Mouse (Mus musculus) limb, embryonic 11.5 days (tissue): Measurements from ENCODE around the gene Col23a1. TPM values are rescaled to one million over a fixed set of nuclear protein-coding genes. Genes with fewer than 3 reads are reported as not detected.

Experiments used
- ATAC-seq: fragments of 200-750 bp; cut with Nextera tagmentation; 2 replicates; pipeline ENCODE4 v1.8.0; 2017; ENCODE audit warnings: low read depth; ENCODE audit not compliant: insufficient number of reproducible peaks, low FRiP score, low TSS enrichment
- DNase-seq: peaks from one replicate; pipeline ENCODE4 v3.0.0-alpha.2; 2015; ENCODE audit warnings: low spot score
- H3K27ac ChIP-seq: fragments of 300-500 bp; sonication (generic); replicated peaks from 2 replicates; pipeline ENCODE4 v1.5.1; 2014; ENCODE audit warnings: low read depth, mild to moderate bottlenecking, low read length
- H3K27me3 ChIP-seq: fragments of 300-500 bp; sonication (generic); 2 replicates; pipeline ENCODE4 v1.6.1; 2014; ENCODE audit warnings: mild to moderate bottlenecking, low read length, mixed read lengths; ENCODE audit not compliant: control insufficient read depth, insufficient read depth
- H3K36me3 ChIP-seq: fragments of 300-500 bp; sonication (generic); 2 replicates; pipeline ENCODE4 v1.6.1; 2014; ENCODE audit warnings: mild to moderate bottlenecking, low read length, moderate library complexity, mixed read lengths; ENCODE audit not compliant: control insufficient read depth, insufficient read depth
- H3K4me1 ChIP-seq: fragments of 300-500 bp; sonication (generic); 2 replicates; pipeline ENCODE4 v1.6.1; 2014; ENCODE audit warnings: low read length, mixed read lengths; ENCODE audit not compliant: control insufficient read depth, insufficient read depth
- H3K4me2 ChIP-seq: fragments of 300-500 bp; sonication (generic); 2 replicates; pipeline ENCODE4 v1.6.1; 2014; ENCODE audit warnings: low read depth, mild to moderate bottlenecking, moderate library complexity; ENCODE audit not compliant: severe bottlenecking
- H3K4me3 ChIP-seq: fragments of 300-500 bp; sonication (generic); 2 replicates; pipeline ENCODE4 v1.5.1; 2014; ENCODE audit warnings: low read depth, low read length
- H3K9ac ChIP-seq: fragments of 300-500 bp; sonication (generic); 2 replicates; pipeline ENCODE4 v1.6.1; 2014; ENCODE audit warnings: mild to moderate bottlenecking, low read length
- H3K9me3 ChIP-seq: fragments of 300-500 bp; sonication (generic); 2 replicates; pipeline ENCODE4 v1.6.1; 2016; ENCODE audit warnings: low read length; ENCODE audit not compliant: control insufficient read depth
- WGBS: fragments of 180-500 bp; shearing (Covaris S2); extraction: QIAGEN DNeasy Blood & Tissue Kit; methylation state at CpG from one replicate; pipeline ENCODE4 v1.1.7; 2014; 5-methylcytosine and 5-hydroxymethylcytosine counted together
- polyA plus RNA-seq: library from polyadenylated mRNA; unstranded; fragments of >200 nt; fragmentation: Nextera tagmentation; extraction: Ambion mirVana; gene quantifications from 2 replicates; pipeline ENCODE4 v1.2.1, GENCODE M21; 2014

Gene Col23a1
- polyA plus RNA-seq, 1 experiment from 2014 or later = 21.1 TPM

DNA sequence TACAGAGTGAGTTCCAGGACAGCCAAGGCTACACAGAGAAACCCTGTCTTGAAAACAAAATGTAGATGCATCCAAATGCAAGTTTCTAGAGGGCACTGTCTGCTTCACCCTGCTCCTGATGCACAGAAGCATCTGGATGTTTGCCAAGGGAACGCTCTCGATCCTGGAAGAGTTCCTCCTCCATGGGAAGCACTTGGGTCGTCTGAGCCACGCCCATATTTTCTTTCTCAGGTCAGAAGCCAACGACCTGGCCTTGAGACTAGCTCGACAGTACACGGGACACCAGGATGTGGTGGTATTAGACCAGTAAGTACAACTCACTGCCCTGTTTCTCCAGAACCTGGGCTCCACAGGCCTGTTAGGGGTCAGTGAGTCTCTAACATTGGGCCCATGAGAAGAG lies 301.4 kb downstream of the Col23a1 start:
- Histone ChIP-seq H3K4me2 (no peak overlapping the region), H3K9me3 (no peaks in the 10 kb centered on the region), H3K4me3 (no peak overlapping the region), H3K9ac (no peak overlapping the region), H3K27me3 (no peaks in the 10 kb centered on the region), H3K36me3 (peaks cover 44% of the 10 kb centered on the region), H3K27ac (no peak overlapping the region), H3K4me1 (no peaks in the 10 kb centered on the region)
- DNase-seq = no peak
- WGBS = 82% methylated on average over 7 of the region's 7 CpGs
- ATAC-seq = no peak

GRCm38 (mm10) chr11:51591915-51592314 lies 302.2 kb downstream of the Col23a1 start:
- Histone ChIP-seq H3K27me3 (no peaks in the 10 kb centered on the region), H3K27ac (no peak overlapping the region), H3K4me3 (no peak overlapping the region), H3K9ac (no peak overlapping the region), H3K4me1 (no peaks in the 10 kb centered on the region), H3K36me3 (peaks cover 44% of the 10 kb centered on the region), H3K9me3 (no peaks in the 10 kb centered on the region), H3K4me2 (no peak overlapping the region)
- no peak for ATAC-seq
- WGBS = 93% methylated on average over 7 of the region's 7 CpGs
- no peak for DNase-seq

DNA sequence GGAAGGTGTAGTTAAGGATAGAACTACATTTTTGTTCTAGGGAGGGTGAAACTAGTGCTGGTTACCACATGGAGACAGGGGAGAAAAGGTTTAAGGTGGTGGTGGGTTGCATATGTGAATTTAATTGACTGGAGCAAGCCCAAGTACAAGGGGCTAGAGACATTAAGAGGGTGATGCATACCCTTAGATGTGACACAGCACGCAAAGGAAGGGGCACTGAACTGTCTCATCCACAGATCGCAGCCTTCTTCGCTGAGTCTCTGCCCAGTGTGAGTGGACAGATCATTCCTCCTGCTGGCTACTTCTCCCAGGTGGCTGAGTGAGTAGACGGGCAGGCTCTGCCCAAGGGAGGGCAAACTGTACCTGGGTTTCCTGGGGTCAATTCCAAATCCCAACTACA lies 303.6 kb downstream of the Col23a1 start:
- ATAC-seq (no peak), DNase-seq (no peak)
- no peak overlapping the region for H3K4me3 ChIP-seq
- peaks cover 46% of the 10 kb centered on the region for H3K36me3 ChIP-seq
- WGBS = 96% methylated on average over 4 of the region's 4 CpGs
- no peaks in the 10 kb centered on the region for H3K27me3 ChIP-seq
- no peaks in the 10 kb centered on the region for H3K9me3 ChIP-seq
- H3K27ac ChIP-seq = no peak overlapping the region
- no peak overlapping the region for H3K4me2 ChIP-seq
- H3K9ac ChIP-seq = no peak overlapping the region
- no peaks in the 10 kb centered on the region for H3K4me1 ChIP-seq

- H3K4me1 ChIP-seq = no peaks in the 10 kb centered on the region
- H3K27ac ChIP-seq = no peak overlapping the region
- ATAC-seq (no peak), DNase-seq (no peak)
- no peak overlapping the region for H3K9ac ChIP-seq
- peaks cover 47% of the 10 kb centered on the region for H3K36me3 ChIP-seq
- no peaks in the 10 kb centered on the region for H3K9me3 ChIP-seq
- H3K4me2 ChIP-seq = no peak overlapping the region
- WGBS = 92% methylated on average over 6 of the region's 6 CpGs
- no peak overlapping the region for H3K4me3 ChIP-seq
- no peaks in the 10 kb centered on the region for H3K27me3 ChIP-seq
Observed at GRCm38 (mm10) chr11:51593849-51594248, 304.1 kb downstream of the Col23a1 start.

DNA sequence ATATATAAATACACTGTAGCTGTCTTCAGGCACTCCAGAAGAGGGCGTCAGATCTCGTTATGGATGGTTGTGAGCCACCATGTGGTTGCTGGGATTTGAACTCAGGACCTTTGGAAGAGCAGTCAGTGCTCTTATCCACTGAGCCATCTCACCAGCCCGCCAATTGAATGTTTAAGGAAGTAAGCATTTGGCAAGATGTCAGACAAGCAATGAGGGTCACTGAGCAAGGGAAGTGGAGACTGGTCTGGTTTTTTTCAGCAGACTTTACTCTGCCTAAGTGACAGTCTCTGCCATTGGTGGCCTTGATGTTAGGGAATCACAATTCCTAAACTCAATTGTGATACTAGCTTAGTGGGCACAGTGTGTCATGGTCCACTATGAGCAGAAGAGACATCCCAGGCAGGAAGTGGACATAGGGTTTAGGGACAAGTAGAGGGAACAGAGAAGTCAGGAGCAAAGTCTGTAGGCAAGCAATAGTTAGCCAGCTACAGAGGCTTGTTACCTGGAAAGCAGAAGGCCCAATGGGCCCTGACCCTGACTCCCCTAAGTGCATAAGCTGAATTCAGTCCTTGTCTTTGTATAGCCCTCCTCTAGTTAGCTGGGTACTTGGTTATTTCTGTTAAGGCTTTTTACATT lies 305.1 kb downstream of the Col23a1 start:
- no peak for ATAC-seq
- Histone ChIP-seq H3K4me3 (no peak overlapping the region), H3K4me1 (no peaks in the 10 kb centered on the region), H3K27ac (no peak overlapping the region), H3K9me3 (no peaks in the 10 kb centered on the region), H3K36me3 (peaks cover 49% of the 10 kb centered on the region), H3K27me3 (no peaks in the 10 kb centered on the region), H3K4me2 (no peak overlapping the region), H3K9ac (no peak overlapping the region)
- WGBS = 85% methylated on average over 3 of the region's 3 CpGs
- no peak for DNase-seq

- no peak overlapping the region for H3K27ac ChIP-seq
- H3K36me3 ChIP-seq = peaks cover 46% of the 10 kb centered on the region
- no peaks in the 10 kb centered on the region for H3K27me3 ChIP-seq
- H3K4me1 ChIP-seq = no peaks in the 10 kb centered on the region
- WGBS = 89% methylated on average over 1 of the region's 1 CpGs
- no peak overlapping the region for H3K4me2 ChIP-seq
- no peak overlapping the region for H3K9ac ChIP-seq
- H3K9me3 ChIP-seq = no peaks in the 10 kb centered on the region
- DNase-seq (no peak), ATAC-seq (no peak)
- no peak overlapping the region for H3K4me3 ChIP-seq
Observed at GRCm38 (mm10) chr11:51595459-51596083, 305.9 kb downstream of the Col23a1 start.

- ATAC-seq (no peak), DNase-seq (no peak)
- no peaks in the 10 kb centered on the region for H3K9me3 ChIP-seq
- H3K27me3 ChIP-seq = no peaks in the 10 kb centered on the region
- peaks cover 7% of the 10 kb centered on the region; the same call in 1 of the 2 replicates for H3K4me1 ChIP-seq
- H3K27ac ChIP-seq = no peak overlapping the region
- H3K9ac ChIP-seq = no peak overlapping the region
- peaks cover 47% of the 10 kb centered on the region for H3K36me3 ChIP-seq
- H3K4me2 ChIP-seq = no peak overlapping the region
- H3K4me3 ChIP-seq = no peak overlapping the region
- WGBS = 58% methylated on average over 2 of the region's 2 CpGs
Observed at GRCm38 (mm10) chr11:51597553-51597952, 307.8 kb downstream of the Col23a1 start.

DNA sequence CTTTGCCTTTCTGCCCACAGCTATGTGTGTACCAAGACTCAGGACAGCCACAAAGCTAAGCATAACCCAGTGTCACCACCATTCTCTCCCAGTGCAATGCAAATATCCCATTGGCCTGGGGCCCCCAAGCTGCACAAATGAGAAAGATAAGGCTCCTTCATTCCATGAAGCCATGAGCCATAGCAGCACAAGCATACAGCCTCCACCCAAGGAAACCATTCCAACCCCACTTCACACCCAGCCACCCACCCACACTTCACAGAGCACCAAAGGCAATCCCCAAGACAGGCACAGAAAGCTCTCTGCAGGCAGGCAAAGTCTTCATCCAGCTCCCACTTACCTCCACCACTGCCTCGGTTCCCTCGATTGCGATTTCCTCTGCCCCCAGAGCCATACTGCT lies 312.5 kb downstream of the Col23a1 start:
- H3K4me3 ChIP-seq = no peak overlapping the region
- H3K9ac ChIP-seq = no peak overlapping the region; the same call in 1 of the 2 replicates
- no peaks in the 10 kb centered on the region for H3K9me3 ChIP-seq
- no peak overlapping the region for H3K4me2 ChIP-seq
- peaks cover 58% of the 10 kb centered on the region for H3K36me3 ChIP-seq
- H3K27ac ChIP-seq = no peak overlapping the region
- DNase-seq (no peak), ATAC-seq (no peak)
- H3K4me1 ChIP-seq = peaks cover 20% of the 10 kb centered on the region
- no peaks in the 10 kb centered on the region for H3K27me3 ChIP-seq
- WGBS = 89% methylated on average over 3 of the region's 3 CpGs
